Mouse (Mus musculus) hindlimb bud, embryonic 11.5 days (tissue): ENCODE data around the gene Ankar.

ENCODE experiments used
- DNase-seq: peaks from one replicate; pipeline ENCODE4 v3.0.0-alpha.2; 2012; ENCODE audit warnings: low read depth, low spot score; ENCODE audit errors: extremely low spot score

Ankar gene

DNA sequence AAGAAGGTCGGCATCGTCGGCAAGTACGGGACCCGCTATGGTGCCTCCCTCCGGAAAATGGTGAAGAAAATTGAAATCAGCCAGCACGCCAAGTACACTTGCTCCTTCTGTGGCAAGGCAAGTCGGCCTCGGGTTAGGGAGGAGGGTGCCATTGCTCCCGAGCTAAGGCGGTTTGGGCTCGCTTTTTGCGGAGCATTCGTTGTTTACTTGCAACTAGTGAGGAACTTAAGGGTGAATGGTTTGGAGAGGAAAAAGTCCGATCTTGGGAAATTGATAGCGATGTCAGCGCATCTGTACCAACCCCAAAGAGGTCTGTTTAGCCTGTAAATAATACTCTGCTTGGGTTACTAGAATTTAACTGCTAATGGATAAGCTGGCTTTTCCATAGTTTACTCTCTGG, 11.3 kb upstream of the Ankar start:
- no peak for DNase-seq

DNA sequence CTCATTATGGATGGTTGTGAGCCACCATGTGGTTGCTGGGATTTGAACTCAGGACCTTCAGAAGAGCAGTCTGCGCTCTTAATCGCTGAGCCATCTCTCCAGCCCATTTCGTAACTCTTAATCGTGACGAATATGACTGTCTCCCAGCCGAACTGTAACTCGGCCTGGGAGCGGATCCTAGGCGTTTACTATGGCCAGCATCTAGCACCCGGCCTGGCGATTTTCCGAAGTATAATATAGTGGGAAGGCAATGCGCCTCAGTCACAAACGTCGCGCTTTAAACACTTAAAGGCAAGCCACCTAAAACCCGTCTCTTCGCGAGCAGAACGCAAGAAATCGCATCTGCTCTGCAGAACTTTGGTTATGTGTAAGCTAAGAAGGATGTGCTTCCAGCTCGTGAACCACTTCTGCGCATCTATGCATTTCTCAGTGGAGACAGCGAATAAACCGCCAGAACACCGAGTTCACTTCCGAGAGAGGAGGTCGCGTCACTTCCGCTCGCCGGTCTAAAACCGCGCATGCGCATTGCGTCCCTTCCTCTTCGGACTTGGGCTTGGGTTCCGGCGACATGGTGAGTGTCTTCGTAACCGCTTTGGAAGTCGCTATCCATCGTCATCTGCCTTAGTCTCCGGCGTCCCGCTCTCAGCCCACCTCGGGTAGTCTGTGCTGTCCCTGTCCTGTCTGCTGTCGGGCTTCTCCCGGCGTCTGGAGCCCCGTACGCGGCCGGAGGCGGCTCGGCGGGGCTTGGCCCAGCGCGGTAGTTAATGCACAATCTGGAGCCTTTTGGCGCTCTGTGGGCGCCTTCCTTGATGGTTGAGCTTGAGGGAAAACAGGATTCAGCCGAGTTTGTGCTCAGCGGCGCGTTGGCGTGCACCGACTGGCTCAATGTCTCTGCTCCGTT, 10.6 kb upstream of the Ankar start, which contains the start of gene Rpl37a:
Gene Rpl37a, plus strand, starts transcription at position 538 of the 901 bp plus-strand sequence.
- peak; percentile 91 for DNase-seq

DNA sequence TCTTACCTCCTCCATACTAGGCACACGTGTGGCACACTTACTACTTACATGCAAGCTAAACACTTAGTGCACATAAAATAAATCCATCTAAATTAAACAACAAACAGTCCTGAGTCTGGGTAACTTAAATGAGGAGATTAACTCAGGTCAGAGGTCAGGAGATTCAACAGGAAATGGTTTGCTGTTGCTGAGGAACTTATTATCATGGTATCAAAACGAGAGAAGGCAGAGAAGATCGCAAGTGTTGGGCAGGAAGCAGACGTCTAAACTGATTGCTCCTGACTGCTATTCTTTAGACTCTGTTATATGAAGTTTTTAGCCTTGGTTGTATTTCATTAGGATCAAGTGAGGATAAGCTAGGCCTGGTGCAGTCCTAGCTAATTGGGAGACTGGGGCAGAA, 7.1 kb upstream of the Ankar start:
- DNase-seq, result no peak

DNA sequence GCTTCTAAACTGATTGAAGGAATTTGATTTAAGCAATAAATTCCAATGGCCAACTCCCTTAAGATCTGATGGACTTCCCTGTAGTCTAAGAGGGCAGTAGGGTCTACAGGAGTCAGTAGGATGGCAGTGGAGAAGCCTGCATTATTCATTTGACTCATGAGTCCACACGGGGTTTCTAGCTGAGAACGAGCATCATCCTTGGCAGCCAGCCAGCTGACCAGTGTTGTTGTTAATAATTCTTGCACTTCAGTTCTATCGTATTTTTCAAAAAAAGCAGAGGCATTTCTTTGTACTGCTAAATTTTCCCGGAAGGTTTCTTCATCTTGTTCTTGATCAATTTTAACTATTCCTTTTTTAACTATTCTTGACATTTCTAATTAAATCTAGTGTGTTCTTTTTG, 1.7 kb downstream of the Ankar start:
- no peak for DNase-seq

DNA sequence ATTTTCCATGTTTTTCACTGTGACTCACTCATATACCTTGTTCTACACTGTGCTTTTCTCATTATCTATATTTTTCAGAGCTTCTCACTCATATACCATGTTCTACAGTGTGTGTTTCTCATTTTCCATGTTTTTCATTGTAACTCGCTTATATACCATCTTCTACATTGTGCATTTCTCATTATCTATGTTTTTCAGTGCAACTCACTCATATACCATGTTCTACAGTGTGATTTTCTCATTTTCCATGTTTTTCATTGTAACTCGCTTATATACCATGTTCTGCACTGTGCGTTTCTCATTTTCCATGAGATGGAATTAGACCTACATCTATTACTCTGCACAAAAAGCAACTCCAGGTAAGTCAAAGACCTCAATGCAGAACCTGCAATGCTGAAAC, 4.1 kb downstream of the Ankar start:
- peak; percentile 46 for DNase-seq

DNA sequence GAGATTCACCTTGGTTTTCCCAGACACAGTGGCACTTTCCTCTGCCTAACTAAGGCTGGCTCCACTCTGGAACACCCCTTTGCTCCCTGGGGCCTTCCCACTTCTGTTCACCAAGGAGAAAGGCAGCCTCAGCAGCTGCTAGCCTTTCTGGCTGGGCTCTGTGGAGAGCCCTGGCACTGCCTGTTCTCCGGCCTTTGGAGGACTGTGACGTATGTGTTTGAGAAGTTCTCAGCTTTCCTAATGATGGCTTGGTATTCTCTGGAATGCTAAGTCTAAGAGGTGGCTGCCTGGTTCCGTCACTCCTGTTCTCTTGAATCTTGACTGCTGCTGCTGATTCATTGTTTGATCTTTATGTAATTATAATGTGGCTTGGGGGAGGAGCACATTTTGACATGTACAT, 27.3 kb downstream of the Ankar start:
- DNase-seq, result no peak

DNA sequence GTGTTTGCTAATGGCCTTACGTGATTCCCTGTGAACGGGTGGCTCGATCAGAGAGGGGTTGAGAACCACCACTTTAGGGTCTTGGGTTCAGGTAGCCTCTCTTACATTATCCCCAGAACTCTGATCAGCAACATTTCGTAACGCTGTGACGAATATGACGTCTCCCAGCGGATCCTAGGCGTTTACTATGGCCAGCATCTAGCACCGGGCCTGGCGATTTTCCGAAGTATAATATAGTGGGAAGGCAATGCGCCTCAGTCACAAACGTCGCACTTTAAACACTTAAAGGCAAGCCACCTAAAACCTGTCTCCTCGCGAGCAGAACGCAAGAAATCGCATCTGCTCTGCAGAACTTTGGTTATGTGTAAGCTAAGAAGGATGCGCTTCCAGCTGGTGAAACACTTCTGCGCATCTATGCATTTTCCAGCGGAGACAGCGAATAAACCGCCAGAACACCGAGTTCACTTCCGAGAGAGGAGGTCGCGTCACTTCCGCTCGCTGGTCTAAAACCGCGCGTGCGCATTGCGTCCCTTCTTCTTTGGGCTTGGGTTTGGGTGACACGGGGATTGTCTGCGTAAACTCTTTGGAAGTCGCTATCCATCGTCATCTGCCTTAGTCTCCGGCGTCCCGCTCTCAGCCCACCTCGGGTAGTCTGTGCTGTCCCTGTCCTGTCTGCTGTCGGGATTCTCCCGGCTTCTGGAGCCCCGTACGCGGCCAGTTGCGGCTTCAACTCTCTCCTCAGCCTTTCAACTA, 59.5 kb downstream of the Ankar start:
- peak; percentile 14 for DNase-seq

DNA sequence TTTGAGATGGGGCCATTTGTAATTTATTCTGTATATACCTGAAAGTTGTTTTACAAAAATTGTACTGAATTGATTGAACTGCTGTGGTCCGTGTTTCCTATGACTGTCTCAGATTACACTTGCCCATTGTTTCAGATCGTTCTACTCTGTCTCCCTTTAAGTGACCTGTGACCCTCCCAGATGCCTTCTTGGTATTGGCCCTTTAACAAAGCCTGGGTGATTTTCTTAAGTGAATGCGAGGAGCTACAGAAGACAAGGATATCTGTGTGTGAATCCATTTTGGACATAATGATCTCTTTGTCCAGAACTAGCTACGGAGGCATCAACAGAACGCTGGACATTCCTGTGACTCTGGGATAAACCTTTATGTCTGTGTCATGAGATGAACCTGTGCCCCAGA, 65.2 kb downstream of the Ankar start:
- no peak for DNase-seq

DNA sequence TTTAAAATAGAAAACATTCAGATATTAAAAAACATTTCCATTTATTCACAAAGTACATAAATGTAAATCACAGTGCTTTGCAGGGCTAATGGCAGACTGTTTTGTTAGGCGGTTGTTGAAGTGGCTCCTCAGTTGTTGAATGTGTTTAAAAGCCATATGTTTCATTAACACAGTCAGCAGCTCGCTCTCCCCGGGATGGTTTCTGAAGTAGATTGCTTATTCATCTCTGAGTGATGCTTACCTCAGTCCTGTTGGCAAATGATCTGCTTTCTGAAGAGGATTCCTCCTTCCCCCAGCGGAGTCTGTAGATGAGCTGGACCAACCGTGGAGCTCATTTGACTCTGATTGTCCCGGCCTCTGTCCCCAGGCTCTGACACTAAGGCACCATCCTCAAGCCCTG, 88.2 kb downstream of the Ankar start:
- no peak for DNase-seq

DNA sequence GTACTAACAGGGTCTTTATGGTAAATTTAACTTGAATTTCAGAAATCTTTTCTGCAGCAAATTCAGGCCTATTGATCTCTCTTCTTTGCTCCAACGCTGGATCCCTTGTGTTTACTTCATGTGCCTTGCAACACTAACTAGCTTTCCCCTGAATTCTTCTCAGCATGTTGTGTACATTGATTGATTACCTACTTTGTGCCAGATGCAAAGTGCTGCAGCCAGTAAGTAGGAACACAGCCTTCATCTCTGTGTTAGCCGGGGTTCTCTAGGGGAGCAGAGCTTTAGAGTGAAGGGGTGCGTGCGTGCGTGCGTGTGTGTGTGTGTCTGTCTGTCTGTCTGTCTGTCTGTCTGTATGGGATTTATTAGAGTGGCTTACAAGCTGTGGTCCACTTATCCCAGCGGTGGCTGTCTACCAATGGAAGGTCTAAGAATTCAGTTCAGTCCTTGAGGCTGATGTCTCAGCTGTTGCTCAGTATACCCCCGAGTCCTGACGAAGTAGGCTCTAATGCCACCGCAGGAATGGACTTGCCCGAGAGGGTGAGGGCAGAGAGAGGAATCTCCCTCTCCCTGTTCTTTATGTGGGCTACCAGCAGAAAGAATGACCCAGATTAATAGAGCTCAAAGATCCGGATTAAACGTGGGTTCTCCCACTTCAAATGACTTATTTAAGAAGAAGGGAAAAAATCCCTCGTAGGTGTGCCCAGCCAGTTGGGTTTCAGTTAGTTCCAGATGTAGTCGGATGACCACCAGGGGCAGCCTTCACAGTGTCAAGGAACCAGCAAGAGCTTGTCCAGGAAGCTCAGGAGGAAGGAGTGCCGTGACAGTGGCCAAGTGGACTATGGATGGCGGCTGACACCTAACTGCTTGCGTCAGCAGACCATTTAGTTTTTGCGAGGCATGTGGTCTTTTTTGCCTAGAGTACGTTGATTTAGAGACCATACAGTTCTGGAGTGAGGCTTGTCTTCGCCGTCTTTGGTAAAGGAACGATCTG, 90.2 kb downstream of the Ankar start:
- DNase-seq, result no peak

DNA sequence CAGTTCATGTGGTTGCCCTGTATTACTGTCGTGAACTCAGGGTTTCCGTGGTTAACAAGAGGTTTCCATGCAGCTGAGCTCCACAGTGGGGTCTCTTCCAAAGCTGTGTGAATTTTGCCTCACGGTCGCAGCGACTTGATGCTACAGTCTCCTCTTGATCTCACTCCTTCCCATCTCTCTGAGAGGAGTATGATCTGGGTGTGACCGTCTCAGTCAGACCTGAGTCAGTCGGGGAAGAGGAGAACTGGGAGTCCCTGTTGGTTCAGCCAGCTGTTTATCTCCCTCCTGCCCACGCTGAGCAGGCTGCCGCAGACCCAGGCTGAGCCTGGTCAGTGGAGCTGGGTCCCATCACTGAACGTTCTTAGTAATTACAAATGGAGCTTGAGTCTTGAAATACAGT, 91.2 kb downstream of the Ankar start:
- DNase-seq, result no peak

DNA sequence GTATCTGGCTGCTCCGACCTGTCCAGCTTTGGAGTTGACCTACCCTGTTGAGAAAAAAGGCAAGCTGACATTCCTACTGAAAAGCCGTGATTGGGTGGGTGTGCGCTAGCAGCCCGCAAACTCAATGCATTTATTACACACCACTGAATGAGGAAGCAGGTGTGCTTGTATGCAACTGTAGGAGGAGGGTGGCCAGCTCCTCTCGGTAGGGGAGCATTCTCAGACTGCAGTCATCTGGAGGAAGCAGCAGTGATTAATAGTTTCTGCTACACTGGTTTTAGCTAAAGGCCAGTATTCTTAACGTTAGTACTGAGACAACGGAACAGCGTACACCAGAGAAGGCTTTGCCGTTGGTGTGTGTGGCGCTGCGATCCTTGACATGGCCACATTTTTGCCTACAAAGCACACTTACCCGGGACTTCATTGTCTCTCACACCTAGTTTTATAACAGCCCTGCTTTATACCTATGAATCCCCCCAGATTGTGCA, 94.1 kb downstream of the Ankar start:
- DNase-seq, result no peak

DNA sequence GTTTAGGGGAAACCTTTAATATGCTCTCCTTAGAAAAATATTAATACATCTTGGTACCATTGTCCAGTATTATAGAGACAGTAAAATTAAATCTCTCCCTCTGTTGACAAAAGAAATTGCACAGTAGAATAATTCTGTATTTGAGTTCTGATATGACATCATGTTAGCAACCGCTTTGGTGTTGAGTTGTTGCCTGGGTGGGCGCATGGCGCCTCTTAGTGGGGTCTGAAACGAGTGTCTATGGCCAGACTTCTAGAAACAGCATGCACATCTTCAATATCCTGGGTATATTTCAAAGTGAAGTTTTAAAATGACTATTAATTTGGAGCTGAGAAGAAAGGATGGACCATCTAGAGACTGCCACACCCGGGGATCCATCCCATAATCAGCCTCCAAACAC, 97.6 kb downstream of the Ankar start:
- DNase-seq, result no peak

DNA sequence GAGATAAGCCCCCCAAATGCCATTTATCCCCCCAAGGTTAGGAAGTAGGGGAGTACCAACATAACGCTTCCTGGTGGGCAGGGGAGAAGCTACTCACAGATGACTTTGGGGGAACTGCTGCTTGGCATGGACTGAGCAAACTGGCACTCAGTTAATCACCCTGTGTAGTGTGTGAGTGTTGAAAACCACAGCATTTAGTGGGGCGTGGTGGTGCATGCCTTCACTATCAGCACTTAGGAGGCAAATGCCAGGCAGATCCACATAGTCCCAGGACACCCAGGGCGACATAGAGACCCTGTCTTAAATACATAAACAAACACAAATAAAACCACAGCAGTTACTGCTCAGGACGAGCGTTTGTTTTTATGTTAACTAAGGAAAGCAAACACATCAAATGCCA, 98.2 kb downstream of the Ankar start:
- DNase-seq, result no peak

DNA sequence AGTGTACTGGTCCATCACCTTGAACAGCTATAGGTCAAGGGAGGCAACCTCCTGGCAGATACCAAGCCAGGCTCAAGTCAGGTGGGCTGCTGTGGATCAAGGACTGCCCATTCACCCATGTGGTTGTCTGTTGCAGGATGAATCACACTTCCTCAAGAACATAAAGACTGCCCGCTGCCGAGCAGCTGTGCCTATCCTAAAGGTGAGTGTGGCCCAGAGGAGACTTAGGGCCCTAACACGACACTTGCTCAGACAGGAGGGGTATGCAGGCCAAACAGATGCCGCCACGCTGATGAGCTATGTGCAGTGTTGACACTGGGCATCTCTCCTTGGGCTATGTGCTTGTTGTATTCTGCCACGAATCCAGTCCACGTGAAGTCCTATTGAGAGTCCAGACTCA, 99.1 kb downstream of the Ankar start:
- DNase-seq, result no peak

DNA sequence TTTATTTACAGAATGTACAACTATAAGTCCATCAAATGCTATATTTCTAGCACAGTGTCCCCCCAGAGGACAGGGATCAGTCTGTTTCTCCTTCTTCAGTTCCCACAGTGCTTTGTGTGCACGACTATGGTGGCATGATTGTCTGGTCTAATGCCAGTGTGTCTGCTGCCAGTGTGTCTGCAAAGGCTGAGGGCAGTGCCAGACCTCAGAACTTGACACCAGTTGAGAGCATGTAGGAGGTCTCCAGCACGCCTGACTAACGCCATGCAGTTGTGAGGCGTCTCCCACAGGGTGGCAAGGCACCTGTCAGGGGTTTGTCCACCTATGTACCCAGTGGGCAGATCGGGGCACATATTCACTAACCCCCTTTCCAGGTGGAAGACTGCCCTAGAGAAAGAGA, 99.6 kb downstream of the Ankar start:
- DNase-seq, result no peak

DNA sequence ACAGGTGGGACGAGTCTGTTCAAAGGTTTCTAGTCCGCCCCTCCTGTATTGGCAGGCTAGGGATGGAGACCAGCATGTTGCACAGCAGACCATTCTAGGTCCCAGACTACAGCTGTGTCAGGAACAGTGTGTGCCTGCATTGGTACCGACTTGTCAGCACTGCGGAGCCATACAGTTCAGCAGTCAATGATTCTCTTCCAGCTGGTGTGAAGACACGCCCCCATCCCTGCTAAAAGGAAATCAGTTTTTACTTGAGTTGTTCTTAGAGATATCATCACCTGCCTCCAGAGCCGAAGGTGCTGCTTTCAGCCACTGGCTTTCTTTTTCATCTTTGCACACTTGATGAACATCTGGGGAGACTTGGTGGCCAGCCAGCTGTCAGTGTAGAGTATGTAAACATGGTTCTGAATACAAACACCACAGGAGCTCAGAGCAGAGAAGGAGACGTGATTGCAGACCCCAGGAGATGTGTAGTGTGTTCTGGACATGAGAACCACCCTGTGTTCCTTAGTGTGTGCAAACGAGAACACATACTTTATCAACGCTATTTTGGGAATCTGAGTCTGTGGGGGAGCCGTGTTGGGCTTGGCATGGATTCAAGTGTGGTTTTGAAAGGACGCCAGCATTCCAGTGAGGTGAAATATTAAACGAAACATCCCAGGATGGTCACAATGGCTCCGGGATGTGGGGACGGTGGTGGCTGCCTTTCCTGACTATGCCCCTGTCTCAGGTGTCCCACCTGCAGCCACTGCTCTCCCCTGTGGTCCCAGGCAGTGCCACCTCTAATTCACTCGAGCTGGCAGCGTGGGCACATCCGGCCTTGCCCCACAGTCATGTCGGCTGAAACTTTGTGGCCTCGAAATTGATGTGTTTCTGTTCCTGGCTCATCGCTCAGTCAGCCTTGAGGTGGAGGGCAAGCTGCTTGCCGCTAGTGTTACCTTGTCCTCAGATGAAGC, 101.0 kb downstream of the Ankar start:
- no peak for DNase-seq

DNA sequence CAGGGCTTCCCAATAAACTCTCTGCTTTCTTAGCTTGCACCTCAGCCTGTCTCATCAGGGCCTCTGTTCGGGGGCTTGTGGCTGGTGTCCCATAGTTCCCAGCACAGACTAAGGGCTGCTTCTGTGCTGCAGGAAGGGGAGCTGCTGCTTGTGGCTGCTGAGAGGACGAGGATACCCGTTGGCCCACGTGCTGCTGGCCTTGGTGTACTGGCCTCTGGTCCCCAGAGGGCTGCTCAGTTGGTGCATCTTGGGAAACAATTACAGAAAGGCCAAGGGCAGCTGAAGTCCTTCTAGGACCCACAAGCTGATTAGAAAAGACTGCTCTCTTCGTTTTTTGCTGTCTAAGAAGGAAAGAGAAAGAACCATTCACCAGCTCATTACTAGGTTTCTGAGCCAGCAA, 104.1 kb downstream of the Ankar start:
- DNase-seq, result no peak

DNA sequence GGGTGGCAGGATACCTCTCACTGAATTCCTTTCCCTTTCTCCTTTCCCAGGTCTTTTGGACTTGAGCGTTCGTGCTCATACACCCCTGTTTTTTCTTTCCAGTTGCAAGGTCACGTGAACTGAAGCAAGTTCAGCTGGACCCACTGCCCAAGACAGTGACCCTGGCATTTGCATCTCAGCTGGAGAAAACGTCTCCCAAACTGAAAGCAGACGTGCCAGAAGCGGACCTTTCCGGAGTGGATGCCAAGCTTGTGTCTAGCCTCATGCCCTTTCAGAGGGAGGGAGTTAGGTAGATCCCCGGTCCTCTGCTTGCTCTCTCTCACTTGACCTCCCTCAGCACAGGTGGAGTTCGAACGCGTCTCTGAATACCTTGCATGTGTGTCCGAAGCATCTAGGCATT, 104.7 kb downstream of the Ankar start:
- no peak for DNase-seq
